Mouse (Mus musculus) liver, embryonic 14.5 days (tissue): ENCODE results near the gene Prkg1. TPM values are rescaled to one million over a fixed set of nuclear protein-coding genes. Genes with fewer than 3 reads are reported as not detected.
A peak's percentile ranks its signal among the peaks of the same experiment; 100 is the strongest.

ENCODE experiments used
- ATAC-seq: fragments of 200-750 bp; cut with Nextera tagmentation; 2 replicates; pipeline ENCODE4 v1.8.0; 2017; ENCODE audit warnings: moderate number of reproducible peaks, mild to moderate bottlenecking, moderate library complexity; ENCODE audit not compliant: insufficient read depth
- DNase-seq, 3 experiments: peaks; one replicate each; pipeline ENCODE4 v3.0.0-alpha.2; 2012 to 2013; ENCODE audit warnings: low read depth in 3 of 3, low spot score in 3 of 3
- H3K27ac ChIP-seq: fragments of 300-500 bp; sonication (generic); 2 replicates; pipeline ENCODE4 v1.5.1; 2014; ENCODE audit warnings: moderate library complexity, mild to moderate bottlenecking, control low read depth, inconsistent platforms
- H3K27me3 ChIP-seq: fragments of 300-500 bp; sonication (generic); 2 replicates; pipeline ENCODE4 v1.6.1; 2014; ENCODE audit warnings: mild to moderate bottlenecking, low read length, moderate library complexity; ENCODE audit not compliant: control insufficient read depth, insufficient read depth
- H3K36me3 ChIP-seq: fragments of 300-500 bp; sonication (generic); replicated peaks from 2 replicates; pipeline ENCODE4 v1.6.1; 2014; ENCODE audit warnings: low read depth; ENCODE audit not compliant: control insufficient read depth, insufficient read depth
- H3K4me1 ChIP-seq, 2 experiments: fragments of 200-500 bp in 1 of 2; fragments of 300-500 bp in 1 of 2; sonication (generic) in 1 of 2; replicated peaks; 2 replicates each; pipeline ENCODE4 v1.6.1; 2012 to 2014; ENCODE audit warnings: antibody characterized with exemption in 1 of 2, inconsistent platforms in 1 of 2, low read length in 1 of 2; ENCODE audit not compliant: control insufficient read depth in 2 of 2, insufficient read depth in 2 of 2
- H3K4me2 ChIP-seq: fragments of 300-500 bp; sonication (generic); 2 replicates; pipeline ENCODE4 v1.6.1; 2014; ENCODE audit warnings: low read depth, mild to moderate bottlenecking, control low read depth, moderate library complexity
- H3K4me3 ChIP-seq, 2 experiments: fragments of 200-500 bp in 1 of 2; fragments of 300-500 bp in 1 of 2; sonication (generic) in 1 of 2; 2 replicates each; pipeline ENCODE4 v1.5.1; 2012 to 2014; ENCODE audit warnings: low read depth in 2 of 2, low read length in 2 of 2, mild to moderate bottlenecking in 2 of 2, control low read depth in 1 of 2, inconsistent platforms in 1 of 2, moderate library complexity in 1 of 2; ENCODE audit not compliant: insufficient read depth in 1 of 2
- H3K9ac ChIP-seq: fragments of 300-500 bp; sonication (generic); replicated peaks from 2 replicates; pipeline ENCODE4 v1.6.1; 2014; ENCODE audit warnings: mild to moderate bottlenecking, control low read depth, moderate library complexity
- H3K9me3 ChIP-seq: fragments of 300-500 bp; sonication (generic); 2 replicates; pipeline ENCODE4 v1.6.1; 2016; ENCODE audit warnings: low read length, mixed read lengths; ENCODE audit not compliant: control insufficient read depth
- CTCF ChIP-seq: IDR thresholded peaks from 2 replicates; pipeline ENCODE4 v1.5.1; 2016; ENCODE audit warnings: antibody characterized with exemption, low read depth, control low read depth
- EP300 ChIP-seq: IDR thresholded peaks from 2 replicates; pipeline ENCODE4 v1.6.1; 2016; ENCODE audit warnings: antibody characterized with exemption, low read depth
- WGBS: fragments of 180-500 bp; shearing (Covaris S2); extraction: QIAGEN DNeasy Blood & Tissue Kit; methylation state at CpG from one replicate; pipeline ENCODE4 v1.1.7; 2014; ENCODE audit not compliant: insufficient replicate concordance; 5-methylcytosine and 5-hydroxymethylcytosine counted together
- polyA plus RNA-seq, 2 experiments: library from polyadenylated mRNA; depleted of rRNA in 1 of 2; stranded (reverse) in 1 of 2; unstranded in 1 of 2; fragments of >200 nt; fragmentation: Nextera tagmentation in 1 of 2; extraction: Ambion mirVana in 1 of 2; gene quantifications; 2 replicates each; pipeline versions ENCODE4 v1.2.1 to v1.2.3; 2012 to 2014

Gene Prkg1
- polyA plus RNA-seq, 2 experiments: 0.47 to 0.50 TPM

DNA sequence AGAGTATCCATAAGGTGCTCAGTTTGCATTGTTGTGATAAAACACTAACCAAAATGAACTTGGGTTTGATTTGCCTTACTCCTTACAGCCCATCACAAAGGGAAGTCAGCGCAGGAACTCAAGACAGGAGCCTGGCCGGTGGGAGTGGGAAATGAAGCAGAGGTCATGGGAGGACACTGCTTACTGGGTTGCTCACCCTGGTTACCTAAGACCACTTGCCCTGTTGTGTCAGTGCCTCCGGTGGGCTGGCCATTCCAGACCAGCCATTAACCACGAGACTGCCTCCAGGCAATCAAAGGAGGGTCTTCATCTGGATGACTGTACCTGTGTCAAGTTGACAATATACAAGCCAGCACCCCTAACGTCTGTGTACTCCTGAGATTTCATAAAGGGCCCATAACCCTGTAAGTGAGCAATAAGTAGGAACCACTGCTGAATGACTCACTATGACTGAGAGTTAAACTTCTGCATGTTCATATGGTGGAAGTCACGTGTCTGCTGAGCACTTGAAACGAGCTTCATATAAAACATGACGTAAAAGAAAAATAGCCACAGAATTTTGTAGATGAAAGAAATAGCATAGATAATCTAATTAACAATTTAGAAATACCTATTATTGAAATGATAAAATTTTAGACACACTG, 587.4 kb downstream of the Prkg1 start:
- TF ChIP-seq CTCF (no peak), EP300 (no peak)
- H3K4me1 ChIP-seq: peaks cover 0 to 2% of the 10 kb centered on the region in 2 experiments; a peak in 1 of 4 replicates
- no peak overlapping the region for H3K4me3 ChIP-seq
- 64% methylated on average over 8 of the region's 8 CpGs for WGBS
- no peaks in the 10 kb centered on the region for H3K36me3 ChIP-seq
- H3K4me2 ChIP-seq: no peak overlapping the region
- H3K27me3 ChIP-seq: no peaks in the 10 kb centered on the region
- no peak for DNase-seq
- H3K9ac ChIP-seq: no peak overlapping the region
- no peaks in the 10 kb centered on the region for H3K9me3 ChIP-seq
- H3K27ac ChIP-seq: no peak overlapping the region
- no peak for ATAC-seq

DNA sequence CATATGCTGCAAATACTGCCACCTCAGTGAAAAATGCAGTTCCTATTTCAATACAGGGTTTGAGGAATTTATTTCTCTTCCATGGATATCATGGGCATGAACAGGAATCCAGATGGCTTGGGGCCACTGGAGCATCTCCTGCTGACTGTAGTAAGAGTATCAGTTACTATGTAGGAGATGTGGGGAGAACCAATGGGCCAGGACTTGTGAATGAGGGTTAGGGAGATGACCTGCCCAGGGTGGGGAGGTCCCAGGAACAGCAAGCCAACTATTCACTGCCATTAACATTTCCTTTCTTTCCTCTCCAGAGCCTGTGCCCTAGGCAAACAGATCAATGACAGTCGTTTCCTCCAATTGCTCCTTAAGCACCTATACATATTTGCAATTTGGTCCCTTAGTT, 593.8 kb downstream of the Prkg1 start:
- H3K9me3 ChIP-seq: no peaks in the 10 kb centered on the region
- no peak for DNase-seq
- WGBS: 33% methylated on average over 1 of the region's 1 CpGs

DNA sequence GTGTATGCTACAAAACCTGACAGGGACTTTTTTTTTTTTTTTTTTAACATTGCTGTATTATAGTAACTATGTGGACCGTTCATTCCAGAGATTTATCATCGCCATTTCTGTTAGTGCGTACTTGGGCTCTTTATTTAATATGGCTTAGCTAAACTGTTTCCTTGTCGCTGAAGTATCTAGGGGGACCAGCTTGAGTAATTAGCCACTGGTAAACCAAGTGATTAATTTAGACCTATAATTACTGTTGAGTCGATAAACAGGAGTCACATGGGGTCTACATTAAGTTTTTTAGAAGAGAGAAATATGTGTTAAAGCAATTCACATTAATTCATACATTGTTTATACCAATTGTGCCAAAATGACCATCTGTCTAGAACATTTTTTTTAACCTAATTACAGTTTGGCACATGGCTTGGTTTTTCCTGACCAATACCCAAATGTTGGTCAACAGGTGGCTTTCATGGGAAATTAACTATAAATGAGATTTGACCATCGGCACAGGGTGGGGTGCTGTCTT, 605.8 kb downstream of the Prkg1 start:
- Histone ChIP-seq H3K4me3 (no peak overlapping the region), H3K4me2 (no peak overlapping the region), H3K4me1 (no peaks in the 10 kb centered on the region), H3K9ac (no peak overlapping the region), H3K27me3 (no peaks in the 10 kb centered on the region), H3K27ac (no peak overlapping the region), H3K36me3 (no peaks in the 10 kb centered on the region), H3K9me3 (no peaks in the 10 kb centered on the region)
- no peak for ATAC-seq
- DNase-seq: no peak
- 73% methylated on average over 6 of the region's 6 CpGs for WGBS
- TF ChIP-seq CTCF (no peak), EP300 (no peak)

More for the DNA sequence above, 593.8 kb downstream of the Prkg1 start:
- Histone ChIP-seq H3K36me3 (no peaks in the 10 kb centered on the region), H3K4me3 (no peak overlapping the region), H3K9ac (no peak overlapping the region), H3K4me2 (no peak overlapping the region), H3K27me3 (no peaks in the 10 kb centered on the region), H3K4me1 (no peaks in the 10 kb centered on the region), H3K27ac (no peak overlapping the region)
- no peak for ATAC-seq
- no peak for TF ChIP-seq EP300
- TF ChIP-seq CTCF: no peak

DNA sequence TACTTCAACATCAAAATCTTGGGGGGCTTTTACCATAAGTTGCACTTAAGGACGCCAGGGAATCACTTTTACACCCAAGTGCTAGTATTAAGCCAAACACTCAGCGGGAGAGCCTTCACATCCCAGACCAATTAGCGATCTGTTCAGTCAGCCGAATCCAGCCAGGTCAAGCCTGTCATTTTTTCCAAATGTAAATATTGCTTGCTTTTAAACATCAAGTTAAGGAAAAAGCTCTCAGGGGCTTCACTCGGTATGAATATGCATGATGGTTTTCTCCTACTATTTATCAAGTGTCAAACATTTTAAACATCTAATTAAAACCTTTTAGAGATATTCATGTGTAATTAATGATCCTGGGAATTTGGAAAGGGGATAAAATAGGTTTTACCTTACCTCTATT, 611.4 kb downstream of the Prkg1 start:
- Histone ChIP-seq H3K27me3 (no peaks in the 10 kb centered on the region), H3K4me2 (no peak overlapping the region), H3K27ac (no peak overlapping the region), H3K4me3 (no peak overlapping the region), H3K9me3 (no peaks in the 10 kb centered on the region), H3K36me3 (no peaks in the 10 kb centered on the region), H3K9ac (no peak overlapping the region), H3K4me1 (no peaks in the 10 kb centered on the region)
- 66% methylated on average over 5 of the region's 5 CpGs for WGBS
- ATAC-seq: no peak
- TF ChIP-seq CTCF: no peak
- TF ChIP-seq EP300: no peak
- no peak for DNase-seq

DNA sequence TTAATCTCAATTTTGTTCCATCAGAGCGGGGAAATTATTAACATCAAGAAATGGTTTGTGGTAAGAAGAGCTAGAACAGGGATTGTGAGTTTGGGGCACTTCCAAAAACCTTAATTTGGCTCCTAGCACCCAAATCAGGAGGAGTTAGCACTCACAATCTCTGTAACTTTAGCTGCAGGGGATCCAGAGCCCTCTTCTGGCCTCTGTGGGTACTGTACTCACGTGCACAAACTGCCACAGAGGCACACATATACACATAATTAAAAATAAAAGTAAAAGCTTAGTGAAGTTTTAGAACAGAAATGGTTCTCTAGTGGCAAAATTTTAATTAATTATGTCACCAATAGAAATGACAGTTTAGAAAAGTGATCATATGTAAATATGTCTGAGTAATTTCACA, 614.9 kb downstream of the Prkg1 start:
- TF ChIP-seq EP300 (no peak), CTCF (peak; percentile 12; the same call in 1 of the 2 replicates)
- no peak for DNase-seq
- Histone ChIP-seq H3K9ac (no peak overlapping the region), H3K4me2 (no peak overlapping the region), H3K36me3 (no peaks in the 10 kb centered on the region), H3K27me3 (no peaks in the 10 kb centered on the region), H3K9me3 (no peaks in the 10 kb centered on the region), H3K27ac (no peak overlapping the region), H3K4me3 (no peak overlapping the region), H3K4me1 (no peaks in the 10 kb centered on the region)
- ATAC-seq: no peak
- 59% methylated on average over 2 of the region's 2 CpGs for WGBS
